Mouse (Mus musculus) CD8-positive naive resting alpha-beta T cell, adult 2 months (primary cell): ENCODE results near the gene Ell2.

ENCODE experiments used
- DNase-seq, 2 experiments: peaks; one replicate each; pipeline ENCODE4 v3.0.0; 2022; ENCODE audit warnings: low read depth in 2 of 2, low spot score in 2 of 2

Ell2 gene

DNA sequence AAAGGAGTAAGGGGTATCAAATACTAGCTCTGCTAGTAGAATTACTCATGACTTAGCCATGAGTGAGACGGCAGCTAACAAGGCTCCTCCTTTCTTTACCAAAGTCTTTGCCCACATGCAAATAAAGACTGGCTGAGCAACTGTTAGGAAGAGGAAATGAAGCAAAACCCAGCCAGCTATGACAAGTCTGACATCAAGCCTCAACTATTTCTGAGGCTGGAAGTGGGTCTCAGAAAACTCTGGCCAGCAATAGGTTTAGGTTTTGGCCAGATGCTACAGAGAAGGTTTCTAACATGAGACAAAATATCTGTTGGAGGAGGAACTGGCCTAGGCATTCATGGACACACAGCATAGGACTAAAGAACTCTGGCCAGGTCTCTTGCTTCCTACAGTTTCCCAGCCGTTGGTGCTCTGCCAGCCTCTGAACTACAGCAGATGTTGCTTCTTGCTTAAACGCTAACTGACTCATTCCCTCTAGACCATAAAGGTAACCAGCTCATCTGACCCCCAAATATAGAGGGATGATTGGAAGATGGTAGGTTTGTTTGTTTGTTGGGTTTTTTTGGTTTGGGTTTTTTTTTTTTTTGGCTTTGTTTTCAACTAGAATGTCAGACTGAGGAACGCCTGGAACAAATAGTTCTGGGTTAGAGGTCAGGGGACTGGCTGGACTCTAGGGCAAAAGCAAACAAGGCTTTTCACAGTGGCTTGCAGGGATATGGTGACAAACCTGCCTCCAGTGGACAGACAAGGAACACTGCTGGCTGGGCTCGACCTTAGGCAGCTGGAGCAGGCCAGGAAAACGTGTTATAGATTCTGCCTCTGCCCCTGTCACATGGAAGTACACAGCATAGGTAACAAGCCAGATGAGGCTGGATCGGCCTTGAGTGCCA lies 92.1 kb downstream of the Ell2 start:
- DNase-seq = no peak

DNA sequence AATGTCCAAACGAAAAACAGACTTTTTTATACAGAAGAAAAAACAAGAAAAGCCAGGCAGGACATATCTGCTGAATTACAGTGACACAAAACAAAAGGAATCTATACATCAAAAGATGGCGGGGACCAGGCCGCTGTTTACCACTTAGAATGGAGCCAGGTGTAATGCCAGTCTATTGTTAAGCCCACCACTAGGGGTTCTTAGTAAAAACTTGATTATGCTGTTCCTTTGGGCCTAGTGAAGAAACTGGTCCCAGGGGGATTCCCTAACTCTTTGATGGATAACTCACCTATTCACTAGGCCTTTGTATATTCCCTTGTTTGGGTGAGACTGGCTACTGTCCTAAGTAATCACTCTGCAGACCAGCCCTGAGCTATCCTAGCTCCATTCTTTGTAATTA lies 92.9 kb downstream of the Ell2 start:
- no peak for DNase-seq

DNA sequence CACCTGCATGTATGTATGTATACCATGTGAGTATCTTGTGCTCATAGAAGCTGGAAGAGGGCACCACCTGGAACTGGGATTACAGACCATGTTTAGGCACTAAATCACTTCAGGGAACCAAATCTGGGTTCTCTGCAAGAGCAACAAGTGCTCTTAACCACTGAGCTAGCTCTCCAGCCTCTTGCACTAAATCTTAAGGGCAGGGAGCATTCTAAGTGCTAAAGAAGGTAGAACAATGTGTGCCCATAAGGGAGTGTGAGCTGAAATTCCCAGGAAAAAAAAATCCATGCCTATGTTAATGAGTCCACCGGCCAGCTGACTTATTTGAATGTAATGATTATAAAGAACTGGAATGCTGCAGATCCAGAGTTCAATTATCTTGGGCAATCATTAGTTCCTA lies 101.4 kb downstream of the Ell2 start:
- no peak for DNase-seq

DNA sequence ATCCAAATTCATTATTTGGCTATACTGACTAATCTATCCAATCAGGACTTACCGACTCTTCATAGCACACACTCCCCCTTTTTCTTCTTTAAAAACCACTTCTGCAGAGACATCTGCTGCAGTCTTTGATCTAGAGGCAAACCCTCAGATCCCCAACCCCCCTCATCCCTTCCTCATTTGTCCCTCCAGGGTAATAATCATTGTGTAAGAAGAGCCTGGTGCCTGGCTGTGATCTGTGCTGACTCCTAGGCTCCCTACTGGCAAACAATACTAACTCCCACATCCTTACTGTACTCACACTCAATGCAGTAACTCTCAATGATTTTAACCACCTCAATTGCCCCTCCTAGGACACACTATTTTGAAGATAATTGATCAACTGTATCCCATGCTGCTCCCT lies 103.4 kb downstream of the Ell2 start:
- DNase-seq = no peak

DNA sequence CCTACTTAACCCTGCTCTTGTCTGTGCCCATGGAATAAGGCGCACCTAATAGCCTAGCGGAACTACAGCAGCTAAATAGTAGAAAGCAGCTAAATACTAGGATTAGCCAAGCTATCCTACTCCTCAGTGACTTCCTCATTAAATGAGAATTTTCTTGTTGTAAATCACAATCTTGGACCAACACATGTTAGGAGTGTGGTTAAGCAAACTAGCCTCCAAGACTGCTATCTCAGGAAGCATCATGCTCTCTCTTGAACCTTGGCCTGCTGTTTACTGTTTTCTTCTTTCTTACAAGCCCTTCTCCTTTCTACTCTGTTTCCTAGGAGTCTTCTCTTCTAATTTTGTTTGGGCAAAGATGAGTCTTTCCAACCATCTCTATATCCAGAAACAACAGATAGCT lies 110.6 kb downstream of the Ell2 start:
- DNase-seq = no peak

DNA sequence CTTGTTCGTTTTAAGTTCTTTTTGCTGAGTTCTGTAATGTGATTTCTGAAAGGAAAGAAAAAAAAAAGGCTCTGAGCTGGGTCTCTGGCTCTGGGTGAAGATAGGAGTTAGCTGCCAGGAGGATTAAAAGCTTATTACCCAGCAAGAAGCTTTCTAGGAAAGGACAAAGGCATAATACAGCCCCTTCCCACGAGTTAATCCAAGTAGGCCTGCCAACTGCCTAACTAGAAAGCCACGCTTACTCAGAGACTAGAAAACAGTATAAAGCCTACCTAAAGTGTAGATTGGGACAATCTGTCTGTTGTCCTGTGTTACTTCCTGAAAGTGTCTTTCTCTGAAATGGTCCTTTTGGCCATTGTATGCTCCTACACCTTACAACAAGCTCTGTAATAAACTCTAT lies 111.9 kb downstream of the Ell2 start:
- no peak for DNase-seq

DNA sequence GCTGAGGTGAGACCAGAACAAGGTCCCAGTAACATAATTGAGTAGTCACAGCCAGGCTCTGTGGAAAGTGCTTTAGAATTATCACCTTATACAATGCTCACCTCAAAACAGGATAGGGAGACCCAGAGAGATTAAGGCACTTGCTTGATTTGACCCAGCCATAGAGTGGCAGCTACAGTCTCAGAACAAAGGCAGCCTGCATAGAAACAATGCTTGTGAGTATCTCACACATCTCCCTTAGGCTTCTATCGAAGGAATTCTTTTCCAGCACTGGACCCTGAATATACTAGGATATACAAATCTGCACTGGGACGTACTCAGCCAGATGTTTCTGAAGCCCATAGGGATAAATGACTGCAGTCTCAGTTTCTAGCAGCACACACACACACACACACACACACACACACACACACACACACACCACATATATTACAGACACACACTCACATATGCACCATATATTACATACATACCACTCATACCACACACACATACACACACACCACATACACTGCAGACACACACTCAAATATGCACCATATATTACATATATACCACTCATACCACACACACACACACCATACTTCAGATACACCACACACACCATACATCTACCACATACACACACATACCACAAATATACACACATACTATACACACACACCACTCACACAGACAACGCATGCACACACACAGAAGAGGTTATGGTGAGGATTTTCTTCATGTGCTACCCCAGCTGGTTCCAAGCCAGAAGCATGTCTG lies 112.6 kb downstream of the Ell2 start:
- DNase-seq = no peak

DNA sequence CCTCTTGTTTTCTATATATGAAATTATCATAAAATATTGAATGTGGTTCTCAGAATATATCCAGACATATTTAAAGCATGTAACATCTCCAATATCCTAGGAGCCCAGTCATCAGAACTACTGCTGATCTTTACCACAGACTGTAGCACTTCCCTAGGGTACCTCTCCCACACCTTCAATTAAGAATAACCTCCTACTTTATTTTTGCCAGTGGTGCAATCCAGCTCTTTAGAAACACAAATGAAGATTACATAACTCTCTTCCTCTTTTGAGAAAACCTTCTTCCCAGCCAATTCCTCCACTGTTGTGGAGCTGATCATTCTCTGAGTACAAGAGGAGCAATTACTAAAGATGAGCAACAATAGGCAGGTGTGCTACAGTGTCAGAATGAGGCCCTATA lies 113.3 kb downstream of the Ell2 start:
- no peak for DNase-seq
